Mouse (Mus musculus) ES-Bruce4 (cell line): ENCODE measurements around the gene Agpat3. TPM values are rescaled to one million over a fixed set of nuclear protein-coding genes. Genes with fewer than 3 reads are reported as not detected.

Source experiments
- H3K27ac ChIP-seq: 2 replicates; pipeline ENCODE4 v1.5.1; 2012; ENCODE audit warnings: low read length, inconsistent platforms; ENCODE audit not compliant: insufficient read depth
- H3K27me3 ChIP-seq: 2 replicates; pipeline ENCODE4 v1.6.1; 2012; ENCODE audit warnings: mild to moderate bottlenecking, low read length, inconsistent platforms; ENCODE audit not compliant: control insufficient read depth, poor library complexity, insufficient read depth, severe bottlenecking
- H3K36me3 ChIP-seq: 2 replicates; pipeline ENCODE4 v1.6.1; 2012; ENCODE audit warnings: inconsistent platforms, mild to moderate bottlenecking, low read length, moderate library complexity; ENCODE audit not compliant: control insufficient read depth, poor library complexity, insufficient read depth, severe bottlenecking
- H3K4me1 ChIP-seq: one replicate; pipeline ENCODE4 v1.8.1; 2011; ENCODE audit warnings: low read length; ENCODE audit not compliant: control insufficient read depth, insufficient read depth
- H3K4me3 ChIP-seq: 2 replicates; pipeline ENCODE4 v1.5.1; 2011; ENCODE audit warnings: low read depth, mild to moderate bottlenecking, low read length
- H3K9ac ChIP-seq: 2 replicates; pipeline ENCODE4 v1.6.1; 2012; ENCODE audit warnings: low read depth, mild to moderate bottlenecking, inconsistent platforms; ENCODE audit not compliant: poor library complexity, severe bottlenecking
- H3K9me3 ChIP-seq: replicated peaks from 2 replicates; pipeline ENCODE4 v1.6.1; 2012; ENCODE audit warnings: mild to moderate bottlenecking, low read length, inconsistent platforms; ENCODE audit not compliant: control insufficient read depth, poor library complexity, insufficient read depth, severe bottlenecking
- CTCF ChIP-seq: IDR thresholded peaks from one replicate; pipeline ENCODE4 v1.8.1; 2011; ENCODE audit warnings: low read depth, low read length
- EP300 ChIP-seq: IDR thresholded peaks from 2 replicates; pipeline ENCODE4 v1.6.1; 2011; ENCODE audit warnings: low read depth, low read length; ENCODE audit not compliant: insufficient read depth
- POLR2A ChIP-seq: IDR thresholded peaks from one replicate; pipeline ENCODE4 v1.8.1; 2011; ENCODE audit warnings: low read length; ENCODE audit not compliant: insufficient read depth
- polyA plus RNA-seq: library from polyadenylated mRNA; stranded (reverse); fragments of >200 nt; gene quantifications from 2 replicates; pipeline ENCODE4 v1.2.4, GENCODE M21; 2011; ENCODE audit warnings: low read depth; ENCODE audit not compliant: missing spikeins, insufficient read depth, insufficient read length

The Agpat3 gene
- polyA plus RNA-seq, 1 experiment, result 56.0 TPM

DNA sequence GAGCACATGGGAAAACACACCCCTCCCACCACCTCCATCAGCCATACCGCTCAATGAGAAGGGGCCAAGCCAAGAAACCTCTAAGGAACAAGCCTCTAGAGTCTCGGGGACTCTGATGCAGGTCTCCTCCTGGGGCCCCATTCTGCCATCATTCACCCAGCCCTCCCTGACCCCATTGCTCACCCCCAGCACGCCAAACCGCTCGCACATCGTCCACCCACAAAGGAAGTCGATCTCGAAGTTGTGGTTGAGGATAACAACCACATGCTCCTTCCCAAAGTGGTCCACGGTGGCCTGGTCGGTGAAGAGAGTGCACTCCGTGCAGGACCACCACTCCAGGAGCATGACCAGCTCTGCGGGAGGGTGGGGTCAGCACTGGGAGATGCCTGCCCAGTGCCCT, 67.5 kb downstream of the Agpat3 start:
- no peak for TF ChIP-seq EP300
- TF ChIP-seq POLR2A, result no peak
- TF ChIP-seq CTCF, result no peak
- no peaks in the 10 kb centered on the region for H3K27me3 ChIP-seq
- H3K27ac ChIP-seq, result no peak overlapping the region
- H3K9me3 ChIP-seq, result no peaks in the 10 kb centered on the region
- no peaks in the 10 kb centered on the region for H3K36me3 ChIP-seq
- H3K9ac ChIP-seq, result no peak overlapping the region
- no peaks in the 10 kb centered on the region for H3K4me1 ChIP-seq
- no peak overlapping the region for H3K4me3 ChIP-seq

DNA sequence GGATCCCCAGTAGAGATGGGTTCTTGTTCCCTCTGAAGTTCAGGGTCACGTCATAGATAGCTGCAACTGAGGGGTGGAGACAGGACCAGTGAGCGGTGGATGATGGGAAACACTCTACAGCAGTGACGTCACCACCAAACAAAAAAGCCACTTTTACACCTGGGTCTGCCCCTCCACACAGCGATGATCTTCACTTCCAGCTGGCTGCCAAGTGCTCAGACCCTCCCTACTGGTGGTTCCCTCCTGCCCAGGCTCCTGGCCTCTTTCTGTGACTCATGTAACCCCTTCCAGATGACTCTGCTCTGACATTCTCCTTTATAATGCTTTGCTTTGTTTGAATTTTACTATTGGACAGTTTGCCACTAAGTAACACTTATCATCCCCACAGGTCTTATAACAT, 69.9 kb downstream of the Agpat3 start:
- H3K36me3 ChIP-seq, result no peaks in the 10 kb centered on the region
- no peaks in the 10 kb centered on the region for H3K4me1 ChIP-seq
- H3K27me3 ChIP-seq, result no peaks in the 10 kb centered on the region
- H3K4me3 ChIP-seq, result no peak overlapping the region
- H3K9ac ChIP-seq, result no peak overlapping the region
- H3K27ac ChIP-seq, result no peak overlapping the region
- no peak for TF ChIP-seq CTCF
- no peak for TF ChIP-seq POLR2A
- no peak for TF ChIP-seq EP300
- no peaks in the 10 kb centered on the region for H3K9me3 ChIP-seq

DNA sequence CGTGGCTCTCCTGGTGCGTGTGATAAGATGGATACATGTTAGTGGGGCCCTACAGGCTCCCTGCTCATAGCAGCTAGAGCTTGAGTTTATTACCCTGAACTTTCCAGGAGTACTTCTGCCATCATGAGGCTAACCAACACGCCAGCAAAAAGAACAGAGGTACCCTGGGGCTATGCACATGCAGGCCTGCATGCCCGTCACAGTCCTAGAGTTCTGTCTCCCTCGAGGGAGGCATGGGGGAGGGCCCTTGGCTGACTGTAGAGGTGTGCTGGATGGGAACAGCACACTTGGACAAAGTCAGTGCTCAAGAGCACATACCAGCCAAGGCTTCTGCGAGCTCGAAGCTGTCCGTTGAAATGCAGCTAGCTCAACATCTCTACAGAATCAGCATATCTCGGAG, 71.8 kb downstream of the Agpat3 start:
- TF ChIP-seq EP300 (no peak), CTCF (no peak), POLR2A (no peak)
- Histone ChIP-seq H3K27me3 (no peaks in the 10 kb centered on the region), H3K36me3 (no peaks in the 10 kb centered on the region), H3K9me3 (no peaks in the 10 kb centered on the region), H3K27ac (no peak overlapping the region), H3K9ac (no peak overlapping the region), H3K4me3 (no peak overlapping the region), H3K4me1 (no peaks in the 10 kb centered on the region)

DNA sequence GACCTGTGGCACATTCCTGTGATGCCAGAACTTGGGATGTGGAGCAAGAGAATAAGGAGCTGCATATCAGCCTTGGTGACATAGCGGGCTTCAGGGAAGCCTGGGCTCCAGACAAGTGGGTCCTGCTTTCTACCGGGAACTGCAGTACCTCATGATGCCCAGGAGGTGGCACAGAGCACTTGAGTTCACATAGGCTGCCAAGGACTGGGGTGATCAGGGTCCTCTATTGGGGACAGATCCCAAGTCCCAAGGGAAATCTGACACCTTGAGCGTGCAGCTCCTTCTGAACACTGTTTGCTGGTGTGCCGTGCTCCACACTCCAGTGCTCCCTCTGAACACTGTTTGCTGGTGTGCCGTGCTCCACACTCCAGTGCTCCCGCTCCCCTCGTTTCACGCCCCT, 73.1 kb downstream of the Agpat3 start:
- Histone ChIP-seq H3K4me3 (no peak overlapping the region), H3K36me3 (no peaks in the 10 kb centered on the region), H3K27ac (no peak overlapping the region), H3K9me3 (no peaks in the 10 kb centered on the region), H3K27me3 (no peaks in the 10 kb centered on the region), H3K9ac (no peak overlapping the region), H3K4me1 (no peaks in the 10 kb centered on the region)
- TF ChIP-seq EP300, result 0 out of 2 replicates have a peak, but pooled peaks have one; percentile 25
- no peak for TF ChIP-seq POLR2A
- peak; percentile 71 for TF ChIP-seq CTCF

DNA sequence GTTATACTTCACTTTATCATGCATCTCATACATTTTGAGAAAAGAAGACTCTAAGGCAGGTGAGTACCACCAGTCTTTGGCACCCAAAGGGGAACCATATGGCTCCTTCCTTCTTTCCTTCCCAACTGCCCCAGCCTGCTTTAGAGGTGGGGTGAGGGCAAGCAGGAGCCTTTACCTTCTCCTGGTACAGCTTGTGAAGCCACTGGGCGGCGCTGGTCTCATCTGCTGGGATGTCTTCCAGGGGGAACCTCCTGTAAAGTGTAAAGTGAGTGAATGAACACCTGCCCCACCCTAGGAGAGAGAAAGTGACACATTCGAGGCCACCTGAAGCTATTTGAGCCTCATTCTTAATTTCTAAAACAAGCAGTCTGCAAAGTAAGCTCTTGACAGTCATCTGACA, 74.5 kb downstream of the Agpat3 start:
- H3K9ac ChIP-seq, result no peak overlapping the region
- H3K9me3 ChIP-seq, result no peaks in the 10 kb centered on the region
- H3K27ac ChIP-seq, result no peak overlapping the region
- peaks cover 2% of the 10 kb centered on the region for H3K4me1 ChIP-seq
- TF ChIP-seq EP300, result no peak
- TF ChIP-seq CTCF, result peak; percentile 53
- TF ChIP-seq POLR2A, result no peak
- H3K36me3 ChIP-seq, result no peaks in the 10 kb centered on the region
- H3K4me3 ChIP-seq, result no peak overlapping the region
- no peaks in the 10 kb centered on the region for H3K27me3 ChIP-seq

DNA sequence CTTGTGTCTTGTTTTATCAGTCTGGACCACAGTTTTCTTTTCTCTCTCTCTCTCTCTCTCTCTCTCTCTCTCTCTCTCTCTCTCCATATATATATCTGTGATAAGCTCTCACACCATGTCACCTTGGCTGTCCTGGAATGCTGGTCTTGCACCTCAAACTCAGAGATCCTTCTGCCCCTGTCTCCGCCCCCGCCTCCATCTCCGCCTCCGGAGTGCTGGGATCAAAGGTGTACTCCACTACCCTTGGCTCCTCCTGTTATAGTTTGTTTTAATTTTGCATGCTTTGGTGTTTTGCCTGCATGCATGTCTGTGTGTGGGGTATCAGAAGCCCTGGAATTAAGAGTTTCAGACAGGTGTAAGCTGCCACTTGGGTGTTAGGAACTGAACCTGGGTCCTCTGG, 76.0 kb downstream of the Agpat3 start:
- no peak overlapping the region for H3K4me3 ChIP-seq
- no peaks in the 10 kb centered on the region for H3K27me3 ChIP-seq
- no peaks in the 10 kb centered on the region for H3K36me3 ChIP-seq
- no peak overlapping the region for H3K27ac ChIP-seq
- no peaks in the 10 kb centered on the region for H3K9me3 ChIP-seq
- no peak for TF ChIP-seq EP300
- H3K4me1 ChIP-seq, result peaks cover 10% of the 10 kb centered on the region
- H3K9ac ChIP-seq, result no peak overlapping the region

DNA sequence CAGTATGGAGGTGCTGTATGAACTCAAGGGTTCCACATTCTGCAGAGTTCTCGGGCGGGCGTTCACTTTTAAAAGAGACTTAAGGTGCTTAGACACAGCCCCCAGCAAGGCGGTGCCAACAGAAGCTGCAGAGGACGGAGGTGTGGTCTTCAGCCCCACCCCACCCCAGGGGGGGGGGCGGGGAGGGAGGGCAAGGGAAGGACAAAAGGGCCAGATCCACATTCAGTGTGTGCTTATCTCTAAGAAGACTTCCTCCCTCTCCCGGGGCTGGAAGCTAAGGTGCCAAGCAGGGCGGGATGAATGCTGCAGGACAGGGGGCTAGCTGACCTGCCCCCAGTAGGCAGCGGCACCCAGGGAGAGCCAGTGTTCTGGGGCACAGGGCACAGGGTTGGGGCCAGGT, 79.4 kb downstream of the Agpat3 start:
- no peaks in the 10 kb centered on the region for H3K9me3 ChIP-seq
- TF ChIP-seq CTCF (no peak), POLR2A (no peak), EP300 (peak; percentile 81)
- 0 out of 2 replicates have a peak overlapping the region, but pooled peaks have one; percentile 21 for H3K4me3 ChIP-seq
- no peaks in the 10 kb centered on the region for H3K36me3 ChIP-seq
- peak overlapping the region; percentile 48 for H3K27ac ChIP-seq
- no peaks in the 10 kb centered on the region for H3K27me3 ChIP-seq
- peaks cover 21% of the 10 kb centered on the region for H3K4me1 ChIP-seq
- 0 out of 2 replicates have a peak overlapping the region, but pooled peaks have one; percentile 15 for H3K9ac ChIP-seq
